Mouse (Mus musculus) 3T3-L1 (cell line): ENCODE results near the gene Masp1.

Source experiments
- DNase-seq: peaks from one replicate; pipeline ENCODE4 v3.0.0-alpha.2; 2015; ENCODE audit warnings: low read depth, low spot score

Gene Masp1

GRCm38 (mm10) chr16:23463671-23464347 is 56.8 kb downstream of the Masp1 start:
- DNase-seq = no peak

DNA sequence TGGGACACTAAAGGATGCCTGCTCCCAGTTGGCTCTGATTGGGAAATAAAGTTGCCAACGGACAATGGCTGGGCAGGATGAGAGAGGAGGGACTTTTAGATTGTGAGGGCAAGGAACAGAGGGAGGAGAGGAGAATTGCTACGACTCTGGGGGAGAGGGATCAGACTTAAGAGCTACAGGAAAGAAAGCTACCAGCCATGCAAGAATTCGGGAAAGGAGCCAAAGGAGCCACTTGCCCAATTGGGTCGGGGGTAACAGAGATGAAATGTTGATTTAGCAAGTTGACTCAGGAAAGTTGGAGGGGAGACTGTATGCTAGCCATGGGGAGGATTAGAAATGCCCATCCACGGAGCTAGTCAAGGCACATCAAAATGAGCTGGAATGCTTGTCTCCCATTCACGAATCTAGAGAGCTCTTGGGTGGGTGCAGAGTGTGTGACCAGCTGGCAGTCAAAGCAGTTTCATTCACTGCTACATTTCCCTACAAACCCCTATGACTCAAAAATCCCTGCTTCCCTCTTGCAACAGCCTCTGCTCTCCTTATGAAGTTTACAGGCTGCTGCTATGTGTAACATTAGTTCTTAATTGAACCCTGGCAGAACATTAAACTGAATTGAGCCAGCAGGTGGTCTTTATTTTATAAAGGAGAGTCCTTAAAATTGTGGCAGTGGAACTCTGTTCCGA is 61.6 kb downstream of the Masp1 start:
- no peak for DNase-seq

GRCm38 (mm10) chr16:23457338-23457737 is 63.3 kb downstream of the Masp1 start:
- no peak for DNase-seq

- peak; percentile 93 for DNase-seq
Observed at GRCm38 (mm10) chr16:23456534-23456933, 64.1 kb downstream of the Masp1 start.

- peak; percentile 79 for DNase-seq
Observed at GRCm38 (mm10) chr16:23454376-23454775, 66.2 kb downstream of the Masp1 start.

DNA sequence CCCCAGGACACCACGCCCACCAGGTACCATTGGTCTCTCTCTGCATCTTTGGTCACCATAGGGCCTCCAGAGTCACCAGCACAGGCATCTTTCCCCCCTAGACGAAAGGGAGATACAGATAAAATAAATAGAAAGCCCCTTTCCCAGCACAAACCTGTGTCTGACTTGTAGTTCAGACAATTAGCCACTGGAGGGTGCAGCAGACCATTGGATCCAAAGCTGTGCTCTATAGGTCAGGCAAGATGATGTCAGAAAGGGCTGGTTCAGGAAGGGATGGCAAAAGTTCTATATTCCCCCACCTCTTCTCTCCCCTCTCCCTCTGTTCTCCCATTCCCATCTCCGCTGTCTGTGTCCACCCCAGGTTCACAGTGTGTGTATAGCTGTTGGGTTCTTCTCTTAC is 68.1 kb downstream of the Masp1 start:
- peak; percentile 63 for DNase-seq

DNA sequence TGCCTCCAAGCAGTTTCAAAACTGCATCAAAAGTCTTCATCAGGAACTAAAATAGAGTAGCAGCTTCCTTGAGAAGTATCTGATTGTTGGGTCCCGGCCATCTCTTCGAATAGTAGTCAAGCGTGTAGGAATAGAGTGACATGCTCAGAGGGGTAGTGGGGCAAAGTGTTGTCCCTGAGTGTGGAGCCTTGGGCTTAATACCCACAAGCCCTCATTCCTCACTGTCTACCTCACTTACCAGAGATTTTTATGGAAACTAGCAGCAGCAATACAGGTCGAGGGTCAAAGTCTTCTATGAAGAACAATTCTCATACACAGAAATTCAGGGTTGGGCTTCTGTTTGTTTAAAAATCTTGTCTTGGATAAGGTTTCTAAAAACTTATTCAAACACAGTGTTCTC is 69.8 kb downstream of the Masp1 start:
- DNase-seq = no peak

GRCm38 (mm10) chr16:23449946-23450345 is 70.7 kb downstream of the Masp1 start:
- peak; percentile 85 for DNase-seq

GRCm38 (mm10) chr16:23444231-23444630 is 76.4 kb downstream of the Masp1 start:
- no peak for DNase-seq

- no peak for DNase-seq
Observed at GRCm38 (mm10) chr16:23437404-23438166, 83.0 kb downstream of the Masp1 start.

GRCm38 (mm10) chr16:23429991-23430390 is 90.6 kb downstream of the Masp1 start:
- no peak for DNase-seq

DNA sequence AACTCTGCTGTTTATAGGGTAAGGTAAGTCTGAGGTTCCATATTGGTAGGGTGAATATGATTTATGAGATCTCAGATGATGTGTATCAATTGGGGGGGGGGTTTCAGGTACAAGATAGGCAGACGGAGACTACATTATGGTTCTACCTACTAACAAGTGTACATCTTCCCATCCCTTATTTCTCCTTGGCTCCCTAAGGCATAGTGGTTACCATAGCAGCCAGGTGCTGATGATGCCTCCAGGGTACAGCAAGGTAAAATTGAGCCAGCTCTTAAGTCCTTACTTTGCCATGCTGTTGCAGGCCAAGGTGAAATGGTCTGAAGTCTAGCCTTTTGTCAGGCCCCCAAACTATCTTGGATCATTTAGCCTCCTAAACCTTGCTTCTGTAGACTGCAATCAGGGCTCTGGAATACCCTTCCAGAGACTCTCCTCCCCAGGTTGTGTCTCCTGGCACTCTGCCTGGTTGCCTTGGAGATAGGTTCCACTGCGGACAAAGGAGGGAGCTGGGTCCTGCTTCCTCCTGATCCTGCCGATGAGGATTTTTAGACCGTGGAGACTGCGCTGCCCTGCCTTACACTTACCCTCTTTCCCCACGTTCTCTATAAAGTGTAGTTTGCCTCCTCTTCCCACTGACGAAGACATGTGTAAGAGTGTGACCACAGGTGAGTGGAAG is 91.8 kb downstream of the Masp1 start, which contains the start of gene Rtp1:
Gene Rtp1 (plus strand): TSS at position 487 of the 673 bp plus-strand sequence.
- DNase-seq = no peak

- DNase-seq = no peak
Observed at GRCm38 (mm10) chr16:23427701-23428100, 92.9 kb downstream of the Masp1 start.

DNA sequence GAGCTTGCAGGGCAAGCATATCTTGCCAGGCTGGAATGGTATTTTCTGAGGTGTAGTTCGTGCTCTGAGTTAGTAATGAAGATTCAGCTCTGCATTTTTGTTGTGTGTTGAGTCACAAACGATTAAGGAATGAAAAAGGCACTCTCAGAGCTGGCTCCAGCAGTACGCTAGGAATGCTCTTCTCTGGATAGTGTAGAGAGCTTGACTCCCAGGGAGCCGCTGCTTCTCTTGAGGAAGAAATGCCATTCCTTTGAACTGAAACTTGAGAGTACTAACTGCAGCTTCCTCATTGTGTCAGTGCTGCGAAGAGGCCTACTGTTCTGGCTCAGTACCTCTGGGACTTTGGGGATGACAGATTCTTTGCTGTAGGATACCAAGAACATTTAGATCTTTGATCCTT is 96.8 kb downstream of the Masp1 start:
- no peak for DNase-seq

GRCm38 (mm10) chr16:23419565-23420085 is 101.0 kb downstream of the Masp1 start:
- no peak for DNase-seq

DNA sequence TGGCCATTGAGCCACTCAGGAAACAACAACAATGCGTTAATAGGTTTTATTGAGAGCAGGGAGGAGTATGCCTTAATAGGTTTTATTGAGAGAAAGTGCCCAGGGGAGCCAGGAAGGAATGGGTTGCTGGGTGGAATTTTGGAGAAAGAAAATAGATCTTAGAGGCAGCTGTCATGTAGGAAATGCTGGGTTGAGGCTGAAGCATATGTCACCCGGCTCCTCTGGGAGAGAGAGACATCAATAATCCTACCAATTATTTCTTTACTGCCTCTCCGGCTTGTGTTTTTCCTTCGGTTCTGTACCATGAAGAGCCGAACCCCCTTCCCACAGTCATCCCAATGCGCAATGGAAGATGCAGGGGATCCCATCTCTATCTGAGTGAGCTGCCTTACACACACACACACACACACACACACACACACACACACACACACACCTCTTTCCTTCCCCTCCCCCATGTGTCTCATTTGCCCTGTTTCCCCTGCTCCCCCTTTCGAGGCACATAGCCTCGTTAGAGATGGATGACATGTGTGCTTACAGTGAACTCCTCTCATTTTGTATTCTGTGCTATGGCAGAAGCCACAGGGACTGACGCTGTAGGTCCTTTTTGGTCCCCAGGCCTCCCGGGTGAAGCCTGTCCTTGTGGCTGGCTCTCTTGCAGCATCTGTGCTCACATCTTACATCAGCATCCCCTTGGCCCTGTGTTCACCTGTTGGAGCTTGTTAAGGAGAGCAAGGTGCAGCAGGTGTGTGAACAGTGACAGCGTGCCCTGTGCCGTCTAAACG is 103.0 kb downstream of the Masp1 start:
- no peak for DNase-seq

GRCm38 (mm10) chr16:23416657-23417293 is 103.8 kb downstream of the Masp1 start:
- no peak for DNase-seq

- no peak for DNase-seq
Observed at GRCm38 (mm10) chr16:23416261-23416656, 104.4 kb downstream of the Masp1 start.

DNA sequence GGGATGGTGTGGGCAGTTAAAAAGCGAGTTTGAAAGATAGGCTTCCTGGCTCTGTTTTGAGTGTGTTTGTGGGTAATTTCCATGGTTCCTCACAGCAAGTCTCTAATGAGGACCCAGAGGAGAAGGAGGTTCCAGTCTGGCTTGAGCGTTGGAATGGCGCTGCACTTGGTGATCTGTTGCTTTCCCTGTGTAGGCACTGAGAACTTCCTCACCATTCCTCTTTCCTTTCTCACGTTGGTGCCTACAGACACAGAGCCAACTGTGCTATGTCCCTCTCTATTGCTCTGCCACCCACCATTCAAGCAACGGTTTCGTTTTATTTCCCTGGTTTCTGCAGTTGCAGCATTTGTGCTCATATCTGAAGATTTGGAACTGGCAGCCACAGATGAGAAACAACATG is 107.7 kb downstream of the Masp1 start:
- no peak for DNase-seq

GRCm38 (mm10) chr16:23403008-23403755 is 117.4 kb downstream of the Masp1 start:
- DNase-seq = peak; percentile 98
